Mouse (Mus musculus) spleen, postnatal 10 days (tissue): ENCODE results near the gene Rpl13.

ENCODE experiments used
- DNase-seq, 2 experiments: peaks; one replicate each; pipeline ENCODE4 v3.0.0; 2021 to 2022; ENCODE audit warnings: low spot score in 2 of 2

Gene Rpl13

DNA sequence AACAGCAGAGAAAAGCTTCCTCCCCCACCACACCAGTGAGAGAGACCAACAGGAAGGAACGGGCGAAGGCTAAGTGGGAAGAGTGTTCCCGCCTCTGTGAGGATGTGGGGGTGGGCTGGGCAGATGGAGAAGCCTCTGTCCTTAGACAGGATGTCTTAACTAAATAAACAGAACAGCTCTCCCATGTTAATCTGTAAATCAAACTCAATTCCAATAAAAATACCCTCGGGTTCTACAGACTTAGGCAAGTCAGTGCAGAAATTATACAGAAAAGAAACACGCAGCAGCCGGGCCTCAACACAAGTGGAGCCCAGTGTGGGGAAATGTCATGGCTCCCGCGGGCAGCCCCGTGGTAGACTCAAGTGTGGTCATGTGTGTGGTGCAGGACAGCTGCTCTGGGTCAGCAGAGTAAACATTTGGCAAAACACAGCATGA is 48.6 kb downstream of the Rpl13 start:
- no peak for DNase-seq
